Mouse (Mus musculus) embryonic facial prominence, embryonic 15.5 days (tissue): ENCODE measurements around the gene Tsc2. TPM values are rescaled to one million over a fixed set of nuclear protein-coding genes. Genes with fewer than 3 reads are reported as not detected.

Experiments
- ATAC-seq: fragments of 200-750 bp; cut with Nextera tagmentation; 2 replicates; pipeline ENCODE4 v1.8.0; 2017; ENCODE audit warnings: low read depth, moderate TSS enrichment; ENCODE audit not compliant: insufficient number of reproducible peaks, low FRiP score, low TSS enrichment
- H3K27ac ChIP-seq: fragments of 300-500 bp; sonication (generic); replicated peaks from 2 replicates; pipeline ENCODE4 v1.5.1; 2015; ENCODE audit warnings: mild to moderate bottlenecking, inconsistent platforms
- H3K27me3 ChIP-seq: fragments of 300-500 bp; sonication (generic); 2 replicates; pipeline ENCODE4 v1.6.1; 2015; ENCODE audit warnings: inconsistent platforms
- H3K36me3 ChIP-seq: fragments of 300-500 bp; sonication (generic); 2 replicates; pipeline ENCODE4 v1.6.1; 2015; ENCODE audit warnings: mild to moderate bottlenecking, inconsistent platforms
- H3K4me1 ChIP-seq: fragments of 300-500 bp; sonication (generic); 2 replicates; pipeline ENCODE4 v1.6.1; 2015; ENCODE audit warnings: inconsistent platforms
- H3K4me2 ChIP-seq: fragments of 300-500 bp; sonication (generic); replicated peaks from 2 replicates; pipeline ENCODE4 v1.6.1; 2015; ENCODE audit warnings: mild to moderate bottlenecking, inconsistent platforms
- H3K4me3 ChIP-seq: fragments of 300-500 bp; sonication (generic); replicated peaks from 2 replicates; pipeline ENCODE4 v1.5.1; 2015; ENCODE audit warnings: mild to moderate bottlenecking, inconsistent platforms
- H3K9ac ChIP-seq: fragments of 300-500 bp; sonication (generic); 2 replicates; pipeline ENCODE4 v1.6.1; 2015; ENCODE audit warnings: inconsistent platforms
- H3K9me3 ChIP-seq: fragments of 300-500 bp; sonication (generic); replicated peaks from 2 replicates; pipeline ENCODE4 v1.6.1; 2016; ENCODE audit warnings: inconsistent platforms
- WGBS: fragments of 180-500 bp; shearing (Covaris S2); methylation state at CpG from one replicate; pipeline ENCODE4 v1.1.7; 2015; 5-methylcytosine and 5-hydroxymethylcytosine counted together
- polyA plus RNA-seq: library from polyadenylated mRNA; unstranded; fragments of >200 nt; fragmentation: Nextera tagmentation; extraction: Ambion mirVana; gene quantifications from 2 replicates; pipeline ENCODE4 v1.2.1, GENCODE M21; 2015

The Tsc2 gene
- polyA plus RNA-seq, 1 experiment from 2014 or later = 64.4 TPM

DNA sequence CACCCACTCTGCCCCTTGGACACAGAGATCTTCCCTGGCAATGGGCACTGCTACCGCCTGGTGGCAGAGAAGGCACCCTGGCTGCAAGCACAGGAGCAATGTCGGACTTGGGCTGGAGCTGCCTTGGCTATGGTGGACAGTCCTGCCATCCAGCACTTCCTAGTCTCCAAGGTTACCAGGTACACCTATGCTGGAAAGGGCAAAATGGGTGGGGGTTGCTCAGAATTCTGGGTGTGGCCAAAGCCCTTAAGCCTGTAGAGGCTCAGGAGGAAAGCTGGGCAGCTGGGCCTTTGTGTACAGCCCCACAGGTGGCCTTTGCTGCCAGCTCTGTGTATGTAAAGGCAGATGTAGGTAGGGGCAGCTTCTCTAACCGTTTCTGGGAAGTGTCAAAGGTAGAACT is 66.6 kb downstream of the Tsc2 start:
- Histone ChIP-seq H3K4me2 (no peak overlapping the region), H3K4me1 (peaks cover 14% of the 10 kb centered on the region), H3K27me3 (no peaks in the 10 kb centered on the region), H3K36me3 (peaks cover 54% of the 10 kb centered on the region), H3K9me3 (no peaks in the 10 kb centered on the region), H3K9ac (no peak overlapping the region), H3K4me3 (no peak overlapping the region), H3K27ac (no peak overlapping the region)
- WGBS = 64% methylated on average over 3 of the region's 3 CpGs
- 0 out of 2 replicates have a peak, but pooled peaks have one; percentile 12 for ATAC-seq

DNA sequence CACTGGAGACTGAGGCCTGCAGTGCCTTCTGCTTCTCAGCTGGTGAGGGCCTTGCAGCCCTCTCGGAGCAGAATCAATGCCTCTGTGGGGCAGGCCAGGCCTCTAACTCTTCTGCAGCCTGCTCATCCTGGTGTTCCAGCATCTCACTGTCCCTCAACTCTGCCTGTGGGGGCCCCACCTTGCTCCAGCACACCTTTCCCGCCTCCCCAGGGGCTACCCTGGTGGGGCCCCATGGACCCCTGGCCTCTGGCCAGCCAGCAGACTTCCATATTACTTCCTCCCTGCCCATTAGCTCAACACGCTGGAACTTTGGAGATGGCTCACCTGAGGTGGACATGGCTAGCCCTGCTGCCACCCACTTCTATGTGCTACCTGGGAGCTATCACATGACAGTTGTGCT is 67.3 kb downstream of the Tsc2 start:
- Histone ChIP-seq H3K4me2 (no peak overlapping the region), H3K36me3 (peaks cover 47% of the 10 kb centered on the region), H3K4me1 (peaks cover 19% of the 10 kb centered on the region), H3K27me3 (no peaks in the 10 kb centered on the region), H3K27ac (no peak overlapping the region), H3K9ac (no peak overlapping the region), H3K9me3 (no peaks in the 10 kb centered on the region), H3K4me3 (no peak overlapping the region)
- no peak for ATAC-seq
- WGBS = 86% methylated on average over 3 of the region's 3 CpGs

DNA sequence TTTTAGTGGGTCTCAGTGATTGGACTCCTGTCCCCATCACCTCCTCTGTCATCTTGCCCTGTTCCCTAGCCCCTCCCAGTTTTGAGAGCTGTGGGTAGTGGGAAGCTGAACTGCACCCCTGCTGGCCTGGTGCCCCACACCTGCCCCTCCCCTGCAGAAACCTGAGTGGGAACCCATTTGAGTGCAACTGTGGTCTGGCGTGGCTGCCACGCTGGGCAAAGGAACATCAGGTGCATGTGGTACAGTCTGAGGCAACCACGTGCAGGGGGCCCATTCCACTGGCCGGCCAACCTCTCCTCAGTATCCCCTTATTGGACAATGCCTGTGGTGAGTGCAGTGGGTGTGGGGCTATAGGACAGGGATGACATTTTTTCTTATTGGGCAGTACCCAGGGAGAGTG is 68.0 kb downstream of the Tsc2 start:
- H3K36me3 ChIP-seq = peaks cover 40% of the 10 kb centered on the region
- no peaks in the 10 kb centered on the region for H3K27me3 ChIP-seq
- no peak for ATAC-seq
- no peak overlapping the region for H3K27ac ChIP-seq
- H3K9me3 ChIP-seq = no peaks in the 10 kb centered on the region
- no peak overlapping the region for H3K9ac ChIP-seq
- 86% methylated on average over 4 of the region's 4 CpGs for WGBS
- peaks cover 21% of the 10 kb centered on the region for H3K4me1 ChIP-seq
- no peak overlapping the region for H3K4me2 ChIP-seq
- H3K4me3 ChIP-seq = no peak overlapping the region

DNA sequence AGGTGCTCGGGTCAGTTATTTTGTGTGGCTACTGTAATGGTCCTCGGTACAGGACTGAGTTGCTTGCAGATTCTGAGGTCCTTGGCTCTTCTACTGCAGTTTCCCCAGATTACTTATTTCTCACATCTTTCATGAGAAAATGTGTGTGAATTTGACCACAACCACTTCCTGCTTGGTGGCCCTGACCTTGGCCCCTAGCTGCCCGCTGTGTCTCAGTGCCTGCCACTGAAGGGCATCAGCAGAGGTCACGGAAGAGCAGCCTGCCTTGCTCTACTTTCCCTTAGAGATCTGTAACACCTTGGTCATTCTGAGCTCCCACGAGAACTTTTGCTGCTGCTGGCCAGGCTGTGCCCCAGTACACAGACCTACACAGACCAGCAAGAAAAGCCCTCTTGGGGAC is 68.8 kb downstream of the Tsc2 start:
- Histone ChIP-seq H3K9me3 (no peaks in the 10 kb centered on the region), H3K36me3 (peaks cover 32% of the 10 kb centered on the region), H3K27ac (no peak overlapping the region), H3K4me2 (no peak overlapping the region), H3K4me3 (no peak overlapping the region), H3K9ac (no peak overlapping the region), H3K4me1 (peaks cover 29% of the 10 kb centered on the region), H3K27me3 (no peaks in the 10 kb centered on the region)
- 83% methylated on average over 5 of the region's 5 CpGs for WGBS
- ATAC-seq = no peak

DNA sequence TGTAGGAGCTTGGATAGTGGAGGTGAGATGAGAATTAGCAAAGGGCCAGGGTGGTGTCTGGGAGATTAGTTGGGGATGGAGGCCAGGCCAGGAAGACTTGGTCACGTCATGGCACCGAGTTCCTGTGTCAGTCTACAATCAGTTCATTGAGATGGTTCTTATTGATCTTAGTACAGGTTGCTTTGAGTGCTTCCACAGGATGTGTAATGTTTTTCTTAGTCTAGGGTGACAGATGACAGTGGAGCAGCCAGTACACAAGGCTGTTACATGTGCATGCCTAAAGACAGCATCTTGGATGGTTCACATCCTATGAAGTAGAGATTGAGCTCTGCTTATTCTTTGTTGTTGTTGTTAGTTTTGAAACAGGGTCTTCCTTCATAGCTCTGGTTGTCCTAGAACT is 70.8 kb downstream of the Tsc2 start:
- Histone ChIP-seq H3K4me1 (peaks cover 42% of the 10 kb centered on the region), H3K4me2 (no peak overlapping the region), H3K27me3 (no peaks in the 10 kb centered on the region), H3K4me3 (no peak overlapping the region), H3K9me3 (no peaks in the 10 kb centered on the region), H3K9ac (no peak overlapping the region), H3K27ac (no peak overlapping the region), H3K36me3 (peaks cover 17% of the 10 kb centered on the region)
- ATAC-seq = no peak
- WGBS = 90% methylated on average over 2 of the region's 2 CpGs

DNA sequence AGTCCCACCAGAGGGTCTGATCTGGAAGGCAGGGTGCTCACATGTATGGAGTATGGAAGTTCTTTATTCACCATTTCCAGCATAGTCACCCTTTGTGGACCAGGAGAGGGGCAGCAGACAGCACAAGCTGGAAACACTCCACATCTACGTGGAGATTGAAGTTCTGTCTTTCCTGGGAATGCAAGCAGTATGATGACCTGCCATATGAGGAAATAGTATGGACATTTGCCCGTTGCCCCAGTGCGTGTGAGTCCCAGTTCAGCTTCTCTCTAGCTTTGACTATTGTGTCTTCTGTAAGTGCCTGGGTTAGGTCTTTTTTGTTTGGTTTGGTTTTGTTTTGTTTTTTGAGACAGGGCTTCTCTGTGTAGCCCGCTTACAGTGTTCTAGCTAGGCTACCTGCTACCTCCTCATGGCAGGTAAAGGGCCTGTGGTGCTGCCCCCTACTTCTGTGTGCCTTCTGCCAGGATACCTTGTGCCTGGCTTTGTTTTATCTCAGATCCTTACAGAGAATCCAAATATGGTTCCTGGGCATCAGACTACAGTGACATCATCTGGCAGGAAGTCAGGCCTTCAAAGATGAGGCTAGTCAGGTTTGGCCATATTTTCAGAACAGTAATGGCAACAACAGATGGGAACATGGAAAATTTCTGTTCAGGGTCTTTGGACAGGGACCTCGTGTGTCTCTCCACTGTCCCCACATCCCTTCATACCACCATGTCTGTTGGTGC is 72.0 kb downstream of the Tsc2 start:
- no peaks in the 10 kb centered on the region for H3K27me3 ChIP-seq
- H3K4me3 ChIP-seq = no peak overlapping the region
- no peak overlapping the region for H3K9ac ChIP-seq
- no peaks in the 10 kb centered on the region for H3K9me3 ChIP-seq
- no peak for ATAC-seq
- H3K4me1 ChIP-seq = peaks cover 37% of the 10 kb centered on the region
- no peak overlapping the region for H3K27ac ChIP-seq
- 85% methylated on average over 5 of the region's 5 CpGs for WGBS
- H3K4me2 ChIP-seq = no peak overlapping the region
- peaks cover 8% of the 10 kb centered on the region; the same call in 1 of the 2 replicates for H3K36me3 ChIP-seq

DNA sequence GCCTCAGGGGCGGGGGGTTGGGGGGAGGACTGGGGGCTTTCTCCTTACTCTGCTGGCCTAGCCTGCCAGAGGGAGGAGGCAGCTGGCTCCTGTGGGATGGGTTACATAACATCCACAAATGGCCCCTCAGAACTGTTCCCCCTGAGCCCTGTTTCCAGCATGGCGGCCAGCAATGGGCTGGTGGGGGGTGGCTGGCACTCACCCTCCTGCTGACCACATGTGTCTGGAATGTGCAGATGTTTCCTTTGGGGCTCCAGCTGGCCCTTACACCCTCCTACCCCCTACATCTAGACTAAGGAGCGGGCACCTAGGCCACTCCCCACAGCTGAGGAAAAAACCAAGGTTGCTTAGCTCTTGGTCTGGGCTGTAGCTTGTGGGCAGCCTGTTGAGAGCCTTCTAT is 73.3 kb downstream of the Tsc2 start:
- Histone ChIP-seq H3K9me3 (no peaks in the 10 kb centered on the region), H3K27me3 (no peaks in the 10 kb centered on the region), H3K9ac (no peak overlapping the region), H3K27ac (peak overlapping the region; percentile 88), H3K4me2 (peak overlapping the region; percentile 26), H3K4me3 (no peak overlapping the region), H3K4me1 (peaks cover 37% of the 10 kb centered on the region), H3K36me3 (no peaks in the 10 kb centered on the region)
- 58% methylated on average over 3 of the region's 3 CpGs for WGBS
- peak; percentile 75 for ATAC-seq

DNA sequence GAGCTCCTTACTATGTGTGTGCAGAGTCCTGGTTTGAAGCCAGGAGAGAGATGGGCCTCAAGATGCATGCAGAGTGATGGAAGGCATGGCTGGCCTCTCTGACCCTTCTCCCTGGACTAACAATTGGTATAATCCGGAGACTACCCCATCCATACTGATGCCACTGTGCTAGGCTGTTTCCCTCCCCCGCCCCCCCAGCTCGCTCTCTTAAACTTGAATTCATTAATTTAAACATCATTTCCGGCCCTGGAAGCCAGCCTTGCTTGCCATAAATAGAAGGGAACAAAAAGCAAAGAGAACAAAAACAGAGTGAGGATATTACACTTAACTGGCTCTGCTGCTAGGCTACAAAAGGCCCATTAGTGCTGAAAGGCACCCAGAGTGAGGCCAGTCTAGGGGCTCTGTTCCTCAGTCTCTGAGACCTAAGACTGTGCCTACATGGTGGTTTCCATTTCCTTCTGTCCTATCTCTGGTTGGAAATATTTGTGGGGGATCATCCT is 73.8 kb downstream of the Tsc2 start:
- H3K36me3 ChIP-seq = no peaks in the 10 kb centered on the region
- WGBS = 47% methylated on average over 4 of the region's 4 CpGs
- ATAC-seq = peak; percentile 76

DNA sequence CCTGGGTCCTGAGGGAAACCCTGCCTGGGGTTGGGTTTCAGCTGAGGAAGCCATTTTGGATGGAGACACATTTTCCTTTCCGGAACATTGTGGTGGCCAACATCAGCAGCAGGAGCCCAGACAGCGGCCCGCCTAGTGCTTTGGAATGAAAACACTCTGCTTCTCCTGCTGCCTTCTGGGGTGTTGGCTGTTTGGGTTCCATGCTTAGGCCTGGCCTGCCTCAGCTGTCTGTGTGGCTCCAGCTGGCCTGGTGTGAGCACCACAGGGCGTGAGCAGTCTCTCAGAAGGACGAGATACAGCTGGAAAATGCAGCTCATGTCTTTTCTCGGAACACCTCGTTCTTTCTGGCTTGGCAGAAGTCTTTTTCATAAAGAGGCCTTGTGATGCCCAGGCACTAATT is 75.3 kb downstream of the Tsc2 start:
- H3K4me3 ChIP-seq = no peak overlapping the region
- H3K9ac ChIP-seq = no peak overlapping the region
- H3K36me3 ChIP-seq = no peaks in the 10 kb centered on the region
- WGBS = 80% methylated on average over 7 of the region's 7 CpGs
- ATAC-seq = no peak
- peaks cover 41% of the 10 kb centered on the region for H3K4me1 ChIP-seq
- no peaks in the 10 kb centered on the region for H3K9me3 ChIP-seq
- peak overlapping the region; percentile 88 for H3K27ac ChIP-seq
- no peaks in the 10 kb centered on the region for H3K27me3 ChIP-seq
- no peak overlapping the region for H3K4me2 ChIP-seq

More for the DNA sequence above, 73.8 kb downstream of the Tsc2 start:
- peak overlapping the region; percentile 88 for H3K27ac ChIP-seq
- H3K4me1 ChIP-seq = peaks cover 37% of the 10 kb centered on the region
- H3K4me2 ChIP-seq = peak overlapping the region; percentile 26
- no peaks in the 10 kb centered on the region for H3K27me3 ChIP-seq
- no peaks in the 10 kb centered on the region for H3K9me3 ChIP-seq
- H3K4me3 ChIP-seq = no peak overlapping the region
- H3K9ac ChIP-seq = no peak overlapping the region

DNA sequence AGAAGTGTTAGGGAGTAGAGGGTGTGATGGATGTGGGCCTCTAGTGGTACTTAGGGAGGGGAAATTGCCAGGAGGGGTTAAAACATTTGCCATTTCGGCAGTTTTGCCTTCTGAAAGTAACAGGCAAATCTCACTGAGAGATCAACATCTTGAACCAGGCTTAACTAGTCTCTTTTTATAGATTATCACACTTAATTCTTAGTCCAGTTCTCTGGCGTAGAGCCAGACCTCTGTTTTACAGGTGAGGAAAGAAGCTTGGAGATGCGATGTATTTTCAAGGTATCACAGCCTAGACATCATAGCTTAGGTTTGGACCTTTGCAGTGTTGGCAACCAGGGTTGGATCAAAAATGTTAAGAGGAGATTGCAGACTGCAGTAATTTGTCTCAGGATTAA is 81.4 kb downstream of the Tsc2 start:
- Histone ChIP-seq H3K9ac (peak overlapping the region; percentile 90), H3K36me3 (no peaks in the 10 kb centered on the region), H3K4me2 (peak overlapping the region; percentile 66), H3K9me3 (no peaks in the 10 kb centered on the region), H3K27ac (peak overlapping the region; percentile 92; the same call in 1 of the 2 replicates), H3K27me3 (no peaks in the 10 kb centered on the region; the same call in 1 of the 2 replicates), H3K4me3 (peak overlapping the region; percentile 74), H3K4me1 (peaks cover 31% of the 10 kb centered on the region)
- WGBS = 47% methylated on average over 3 of the region's 3 CpGs
- no peak for ATAC-seq

DNA sequence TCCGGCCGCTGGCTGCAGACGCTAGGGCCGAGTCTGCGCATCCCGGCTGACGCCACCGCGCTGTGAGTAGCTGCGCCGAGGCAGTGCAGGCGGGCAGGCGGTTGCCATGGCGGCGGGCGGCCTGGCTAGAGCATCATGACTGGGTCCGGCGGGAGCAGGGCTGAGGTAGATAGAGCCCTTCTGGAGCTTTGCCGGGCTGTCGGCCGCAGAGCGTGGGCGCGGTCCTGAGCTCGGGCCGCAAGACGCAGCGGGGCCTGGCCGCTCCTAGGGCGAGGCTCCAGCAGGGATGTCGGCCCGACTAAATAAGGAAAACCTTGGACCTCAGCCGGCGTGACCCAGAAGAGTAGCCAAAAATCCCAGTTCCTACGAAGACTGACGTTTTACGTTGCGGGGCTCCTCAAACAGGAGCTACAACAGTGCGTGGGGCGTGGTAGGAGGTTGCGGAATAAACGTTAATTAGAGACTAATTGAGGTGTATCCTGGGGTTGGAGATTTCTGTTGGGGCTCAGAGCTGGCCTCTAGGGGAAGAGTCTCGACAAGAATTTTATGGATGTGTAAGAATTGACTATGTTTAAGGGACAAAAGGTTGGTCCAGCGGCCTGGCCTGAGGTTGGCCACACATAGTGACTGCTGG is 81.9 kb downstream of the Tsc2 start:
- peak overlapping the region; percentile 66 for H3K4me2 ChIP-seq
- no peaks in the 10 kb centered on the region for H3K36me3 ChIP-seq
- H3K9ac ChIP-seq = peak overlapping the region; percentile 90
- H3K27me3 ChIP-seq = no peaks in the 10 kb centered on the region; the same call in 1 of the 2 replicates
- H3K9me3 ChIP-seq = no peaks in the 10 kb centered on the region
- WGBS = under 1% methylated on average over 44 of the region's 44 CpGs
- peaks cover 31% of the 10 kb centered on the region for H3K4me1 ChIP-seq
- ATAC-seq = peak; percentile 76
- peak overlapping the region; percentile 92 for H3K27ac ChIP-seq
- H3K4me3 ChIP-seq = peak overlapping the region; percentile 74
